ENCODE assay signal across 8 mouse cellular contexts in the genomic region with DNA sequence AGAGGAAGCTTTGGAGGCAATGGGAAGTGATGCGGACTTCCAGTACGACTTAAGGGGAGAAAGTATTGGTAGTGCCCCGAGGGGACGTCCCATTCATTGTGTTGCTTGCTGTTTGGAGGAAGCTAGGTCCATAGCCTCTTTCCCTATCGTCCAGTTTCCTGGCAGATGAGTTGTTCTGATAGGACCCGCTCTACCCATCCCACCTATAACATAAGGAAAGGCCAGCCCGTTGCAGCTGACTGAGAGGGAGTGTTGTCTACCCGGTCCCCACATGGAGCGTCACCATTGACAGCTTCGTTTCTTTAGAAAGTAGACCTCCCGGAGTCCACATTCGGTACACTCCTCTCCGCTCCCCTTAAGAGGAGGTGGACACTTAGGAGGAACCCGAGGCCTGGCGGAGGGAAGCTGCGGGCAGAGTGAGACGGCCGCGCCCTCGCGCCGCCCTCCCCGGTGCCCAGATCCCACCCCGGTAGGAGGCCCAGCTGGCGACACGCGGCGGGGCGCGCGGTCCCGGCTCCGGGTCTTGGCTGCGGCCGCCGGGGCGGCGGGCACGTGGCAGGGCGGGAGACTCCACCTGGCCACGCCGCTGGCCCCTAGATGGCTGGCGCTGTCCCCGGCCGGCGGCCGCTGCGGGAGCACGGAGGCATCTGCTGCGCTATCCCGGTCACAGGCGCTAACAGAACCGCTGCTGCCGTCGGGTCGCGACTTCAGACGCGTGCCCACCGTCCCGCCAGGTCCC.
DNase-seq lines count a peak whose midpoint lies in the region; ATAC-seq and TF ChIP-seq lines count a peak whose summit lies in the region.

No protein-coding gene starts in this region.

- H3K4me1 ChIP-seq in intestine, embryonic 15.5 days (replicated peaks): peaks cover 9% of the 10 kb centered on the region
- H3K4me1 ChIP-seq in liver, embryonic 14.5 days (replicated peaks; ENCODE audit: control insufficient read depth in 2 of 2, insufficient read depth in 2 of 2, low read length in 1 of 2): peaks cover 15 to 28% of the 10 kb centered on the region in 2 experiments

- TF ChIP-seq POLR2A in myocyte (IDR thresholded peaks at IDR 0.05; ENCODE audit: insufficient read length, low read depth): peak; percentile 61

- TF ChIP-seq EP300 in liver, embryonic 14.5 days (IDR thresholded peaks at IDR 0.05; ENCODE audit: low read depth): no peak

- peak overlapping the region; percentile 50 for H3K9ac ChIP-seq in intestine, embryonic 15.5 days
- peak overlapping the region; percentile 77 for H3K9ac ChIP-seq in liver, embryonic 14.5 days (replicated peaks)

- H3K79me2 ChIP-seq in myocyte (ENCODE audit: control insufficient read depth, insufficient read depth): peaks cover 34% of the 10 kb centered on the region

- peak overlapping the region; percentile 62; the same call in 1 of the 2 replicates for H3K27ac ChIP-seq in intestine, embryonic 15.5 days
- peak overlapping the region; percentile 67 for H3K27ac ChIP-seq in liver, embryonic 14.5 days

- H3K4me2 ChIP-seq in intestine, embryonic 15.5 days (replicated peaks): peak overlapping the region; percentile 85
- peak overlapping the region; percentile 80 for H3K4me2 ChIP-seq in liver, embryonic 14.5 days (ENCODE audit: low read depth)
- H3K4me2 ChIP-seq in myocyte (ENCODE audit: low read depth): peak overlapping the region; percentile 42

- intact Hi-C loops in left cerebral cortex, postnatal 4 days (cut with DNase I): no loop called here

- peak overlapping the region; percentile 99 for H3K4me3 ChIP-seq in intestine, embryonic 15.5 days (replicated peaks)
- H3K4me3 ChIP-seq in liver, embryonic 14.5 days (ENCODE audit: insufficient read depth in 1 of 2, low read depth in 2 of 2, low read length in 2 of 2): peak overlapping the region; percentile 60 to 93
- H3K4me3 ChIP-seq in myocyte: peak overlapping the region; percentile 57

- 1% methylated on average over 59 of the region's 61 CpGs for WGBS in intestine, embryonic 15.5 days
- 3% methylated on average over 40 of the region's 61 CpGs for WGBS in liver, embryonic 14.5 days (ENCODE audit: insufficient replicate concordance)

- ATAC-seq in common myeloid progenitor, adult 5-6 weeks (replicated peaks; ENCODE audit: low read depth, poor library complexity, severe bottlenecking): peak; percentile 50
- ATAC-seq in granulocyte monocyte progenitor cell, adult 5-6 weeks (replicated peaks; ENCODE audit: poor library complexity, severe bottlenecking): peak; percentile 54
- ATAC-seq in intestine, embryonic 15.5 days: peak; percentile 90
- peak; percentile 76 for ATAC-seq in liver, embryonic 14.5 days (ENCODE audit: insufficient read depth)

- H3K27me3 ChIP-seq in intestine, embryonic 15.5 days (replicated peaks): no peaks in the 10 kb centered on the region; the same call in 1 of the 2 replicates
- no peaks in the 10 kb centered on the region for H3K27me3 ChIP-seq in liver, embryonic 14.5 days (ENCODE audit: control insufficient read depth, insufficient read depth, low read length)
- no peaks in the 10 kb centered on the region for H3K27me3 ChIP-seq in myocyte (ENCODE audit: control insufficient read depth, insufficient read depth, insufficient read length)

- no peak for TF ChIP-seq CTCF in liver, embryonic 14.5 days (IDR thresholded peaks at IDR 0.05; ENCODE audit: low read depth)

- no peaks in the 10 kb centered on the region for H3K36me3 ChIP-seq in intestine, embryonic 15.5 days
- no peaks in the 10 kb centered on the region for H3K36me3 ChIP-seq in liver, embryonic 14.5 days (replicated peaks; ENCODE audit: control insufficient read depth, insufficient read depth, low read depth)
- no peaks in the 10 kb centered on the region for H3K36me3 ChIP-seq in myocyte (ENCODE audit: control insufficient read depth, insufficient read depth)

- DNase-seq in left cerebral cortex, adult 8-10 months (ENCODE audit: low spot score in 2 of 2): peak; percentile 9 to 43
- no peak for DNase-seq in left cerebral cortex, postnatal 4 days
- DNase-seq in liver, embryonic 14.5 days (ENCODE audit: low read depth in 3 of 3, low spot score in 3 of 3): peak; percentile 59 to 69 (median 63)
- peak; percentile 85 for DNase-seq in testis, postnatal 10 days (ENCODE audit: low spot score)

- no peaks in the 10 kb centered on the region for H3K9me3 ChIP-seq in intestine, embryonic 15.5 days
- H3K9me3 ChIP-seq in liver, embryonic 14.5 days (ENCODE audit: control insufficient read depth, low read length): no peaks in the 10 kb centered on the region

- peak overlapping the region; percentile 67 for H3ac ChIP-seq in myocyte (ENCODE audit: control insufficient read depth, insufficient read length)

TF ChIP-seq in myocyte, 11 proteins besides CTCF, POLR2A, EP300 and RAD21:
- no peak for TF ChIP-seq POLR2AphosphoS2 (IDR thresholded peaks at IDR 0.05; ENCODE audit: insufficient read length, low read depth)
- TF ChIP-seq MAX (IDR thresholded peaks at IDR 0.05; ENCODE audit: low read depth): no peak
- TF ChIP-seq TCF12 (IDR thresholded peaks at IDR 0.05; ENCODE audit: insufficient read depth, poor library complexity, severe bottlenecking): no peak
- no peak for TF ChIP-seq CEBPB (IDR thresholded peaks at IDR 0.05; ENCODE audit: insufficient read depth, poor library complexity, severe bottlenecking)
- TF ChIP-seq SRF (IDR thresholded peaks at IDR 0.05; ENCODE audit: control insufficient read depth, insufficient read length, low read depth): no peak
- TF ChIP-seq MYOG (IDR thresholded peaks at IDR 0.05; ENCODE audit: control insufficient read depth in 1 of 3, insufficient read depth in 1 of 3, insufficient read length in 2 of 3, low read depth in 2 of 3): peak in 2 of 3 experiments; percentile 29 to 85
- TF ChIP-seq E2F4 (IDR thresholded peaks at IDR 0.05; ENCODE audit: insufficient read depth): no peak
- no peak for TF ChIP-seq USF1 (IDR thresholded peaks at IDR 0.05; ENCODE audit: low read depth)
- peak in 1 of 3 experiments; percentile 71 for TF ChIP-seq MYOD1 (IDR thresholded peaks at IDR 0.05; ENCODE audit: control insufficient read depth in 1 of 3, insufficient read length in 2 of 3, low read depth in 2 of 3)
- TF ChIP-seq REST (IDR thresholded peaks at IDR 0.05; ENCODE audit: insufficient read depth, insufficient read length): no peak
- no peak for TF ChIP-seq TCF3 (IDR thresholded peaks at IDR 0.05; ENCODE audit: insufficient read length, low read depth)
